Mouse (Mus musculus): ENCODE data around the gene Prkce. TPM values are rescaled to one million over a fixed set of nuclear protein-coding genes. Genes with fewer than 3 reads are reported as not detected.

The Prkce gene
- polyA plus RNA-seq, 1 experiment from 2014 or later, result 6.7 TPM

DNA sequence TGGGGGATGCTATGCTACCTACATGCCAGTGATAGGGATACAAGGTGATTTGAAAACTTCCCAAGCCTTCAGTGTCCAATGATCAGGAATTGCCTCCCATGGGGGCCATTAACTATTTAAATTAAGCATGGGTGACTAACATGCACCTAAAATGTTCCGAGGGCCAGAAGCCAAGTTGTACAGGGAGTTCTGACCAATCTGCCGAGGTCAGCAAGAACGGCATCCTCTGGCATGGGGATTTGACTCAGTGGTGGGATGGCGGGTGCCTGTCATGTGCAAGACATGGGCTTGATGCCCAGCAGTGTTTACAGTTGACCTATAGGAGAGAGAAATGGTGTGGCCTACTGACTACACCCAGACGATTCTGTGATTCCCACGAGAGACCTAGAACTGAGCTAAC is 482.7 kb downstream of the Prkce start:
- no peak for ATAC-seq (replicated peaks; ENCODE audit: insufficient number of reproducible peaks, low FRiP score, low TSS enrichment, low read depth)
- WGBS, result 87% methylated on average over 6 of the region's 6 CpGs

DNA sequence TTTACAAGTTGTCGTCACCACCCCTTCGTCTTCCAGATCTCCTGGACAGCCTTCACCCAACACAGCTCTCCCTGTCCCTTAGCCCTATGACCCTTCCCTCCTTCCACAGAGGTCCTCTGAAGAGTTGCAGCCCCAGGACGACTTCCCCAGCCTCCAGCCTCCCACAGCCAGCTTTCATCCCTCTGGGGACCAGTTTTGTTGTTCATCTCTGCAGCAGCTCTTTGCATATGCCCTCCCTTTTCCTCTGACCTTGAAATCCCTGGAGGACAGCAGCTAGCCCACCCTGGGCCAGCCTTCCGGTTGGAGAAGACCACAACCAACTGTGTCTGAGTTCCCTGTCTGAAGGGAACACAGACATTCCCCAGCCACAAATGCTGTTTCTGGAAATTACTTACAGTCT is 483.5 kb downstream of the Prkce start:
- ATAC-seq (replicated peaks; ENCODE audit: insufficient number of reproducible peaks, low FRiP score, low TSS enrichment, low read depth) (no peak), DNase-seq (ENCODE audit: low spot score) (no peak)
- H3K4me1 ChIP-seq (ENCODE audit: control insufficient read depth, insufficient read depth, low read length), result no peaks in the 10 kb centered on the region
- no peaks in the 10 kb centered on the region for H3K27me3 ChIP-seq (ENCODE audit: control insufficient read depth, insufficient read depth, low read length)
- no peak overlapping the region for H3K9ac ChIP-seq (replicated peaks; ENCODE audit: low read length)
- no peaks in the 10 kb centered on the region for H3K36me3 ChIP-seq (replicated peaks; ENCODE audit: control insufficient read depth, insufficient read depth, low read depth, low read length)
- H3K4me3 ChIP-seq (ENCODE audit: low read depth, low read length), result no peak overlapping the region
- H3K9me3 ChIP-seq (replicated peaks; ENCODE audit: control insufficient read depth, low read length), result no peaks in the 10 kb centered on the region
- no peak overlapping the region for H3K27ac ChIP-seq (replicated peaks; ENCODE audit: low read depth, low read length)
- WGBS, result 61% methylated on average over 4 of the region's 4 CpGs
- no peak overlapping the region for H3K4me2 ChIP-seq (ENCODE audit: low read depth, low read length)

More for the DNA sequence above, 482.7 kb downstream of the Prkce start:
- Histone ChIP-seq H3K9me3 (replicated peaks; ENCODE audit: control insufficient read depth, low read length) (no peaks in the 10 kb centered on the region), H3K27ac (replicated peaks; ENCODE audit: low read depth, low read length) (no peak overlapping the region), H3K4me2 (ENCODE audit: low read depth, low read length) (no peak overlapping the region), H3K9ac (replicated peaks; ENCODE audit: low read length) (no peak overlapping the region), H3K27me3 (ENCODE audit: control insufficient read depth, insufficient read depth, low read length) (no peaks in the 10 kb centered on the region), H3K4me1 (ENCODE audit: control insufficient read depth, insufficient read depth, low read length) (no peaks in the 10 kb centered on the region), H3K4me3 (ENCODE audit: low read depth, low read length) (no peak overlapping the region), H3K36me3 (replicated peaks; ENCODE audit: control insufficient read depth, insufficient read depth, low read depth, low read length) (no peaks in the 10 kb centered on the region)
- DNase-seq (ENCODE audit: low spot score), result no peak

DNA sequence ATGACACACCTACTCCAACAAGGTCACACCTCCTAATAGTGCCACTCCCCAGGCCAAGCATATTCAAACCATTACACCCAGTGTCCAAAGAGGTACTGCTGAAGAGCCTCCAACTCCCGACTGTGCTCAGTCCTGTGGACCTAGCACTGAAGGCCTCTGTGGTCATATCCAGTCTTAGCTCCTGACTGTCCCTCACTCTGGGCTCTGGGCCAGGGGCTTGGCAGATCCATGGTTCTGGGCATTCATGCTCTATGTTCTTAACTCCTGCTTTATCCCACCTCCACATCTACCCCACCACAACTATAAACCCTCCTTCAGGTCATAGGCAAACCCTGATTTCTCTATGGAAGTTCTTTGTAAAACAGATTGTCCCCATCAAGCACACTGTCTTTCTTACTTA is 485.2 kb downstream of the Prkce start:
- H3K9me3 ChIP-seq (replicated peaks; ENCODE audit: control insufficient read depth, low read length), result no peaks in the 10 kb centered on the region
- no peak overlapping the region for H3K27ac ChIP-seq (replicated peaks; ENCODE audit: low read depth, low read length)
- DNase-seq (ENCODE audit: low spot score) (no peak), ATAC-seq (replicated peaks; ENCODE audit: insufficient number of reproducible peaks, low FRiP score, low TSS enrichment, low read depth) (no peak)
- 87% methylated on average over 1 of the region's 1 CpGs for WGBS
- no peaks in the 10 kb centered on the region for H3K27me3 ChIP-seq (ENCODE audit: control insufficient read depth, insufficient read depth, low read length)
- H3K36me3 ChIP-seq (replicated peaks; ENCODE audit: control insufficient read depth, insufficient read depth, low read depth, low read length), result no peaks in the 10 kb centered on the region
- no peaks in the 10 kb centered on the region for H3K4me1 ChIP-seq (ENCODE audit: control insufficient read depth, insufficient read depth, low read length)
- H3K9ac ChIP-seq (replicated peaks; ENCODE audit: low read length), result no peak overlapping the region
- no peak overlapping the region for H3K4me3 ChIP-seq (ENCODE audit: low read depth, low read length)
- H3K4me2 ChIP-seq (ENCODE audit: low read depth, low read length), result no peak overlapping the region

DNA sequence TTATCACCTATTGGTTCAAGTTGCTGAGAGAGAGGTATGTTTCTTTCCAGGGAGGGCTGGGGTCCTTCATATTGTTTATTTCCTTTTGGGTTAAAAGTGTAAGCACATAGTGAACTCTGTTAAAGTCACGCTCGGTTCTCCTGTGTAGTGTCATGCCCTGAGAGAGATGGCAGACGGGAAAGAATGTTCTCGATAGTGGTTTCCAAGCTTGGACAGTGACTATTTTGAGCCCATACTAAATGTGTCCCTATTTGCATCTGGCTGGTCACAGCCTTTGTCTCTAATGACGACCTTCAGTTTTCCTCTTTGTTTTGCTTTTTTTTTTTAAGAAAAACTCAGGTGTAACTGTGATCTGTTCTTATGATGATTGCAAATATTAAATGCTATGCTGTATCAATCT is 488.8 kb downstream of the Prkce start:
- Histone ChIP-seq H3K9ac (replicated peaks; ENCODE audit: low read length) (no peak overlapping the region), H3K27ac (replicated peaks; ENCODE audit: low read depth, low read length) (no peak overlapping the region), H3K9me3 (replicated peaks; ENCODE audit: control insufficient read depth, low read length) (no peaks in the 10 kb centered on the region), H3K4me2 (ENCODE audit: low read depth, low read length) (no peak overlapping the region), H3K4me3 (ENCODE audit: low read depth, low read length) (no peak overlapping the region), H3K36me3 (replicated peaks; ENCODE audit: control insufficient read depth, insufficient read depth, low read depth, low read length) (no peaks in the 10 kb centered on the region), H3K4me1 (ENCODE audit: control insufficient read depth, insufficient read depth, low read length) (no peaks in the 10 kb centered on the region), H3K27me3 (ENCODE audit: control insufficient read depth, insufficient read depth, low read length) (no peaks in the 10 kb centered on the region)
- WGBS, result 82% methylated on average over 5 of the region's 5 CpGs
- ATAC-seq (replicated peaks; ENCODE audit: insufficient number of reproducible peaks, low FRiP score, low TSS enrichment, low read depth), result no peak
- no peak for DNase-seq (ENCODE audit: low spot score)

DNA sequence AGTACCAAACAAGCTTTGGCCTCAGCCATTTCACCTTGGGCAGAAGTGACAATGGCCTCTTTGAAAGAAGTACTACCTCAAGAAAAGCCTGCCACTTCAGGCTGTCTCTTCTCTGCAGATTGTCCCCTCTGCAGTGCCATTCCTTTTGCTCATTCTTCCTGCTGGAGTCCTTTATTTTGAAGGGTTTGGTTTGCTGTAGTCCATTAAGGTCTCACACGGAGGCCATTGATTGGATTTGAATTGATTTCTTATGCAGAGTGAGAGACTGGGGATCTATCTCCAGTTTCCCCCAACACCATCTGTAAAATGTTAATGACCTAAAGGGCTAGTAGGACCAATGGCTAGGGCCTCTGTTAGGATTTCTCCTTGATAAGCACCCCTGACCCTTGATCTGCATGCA is 494.7 kb downstream of the Prkce start:
- no peak for ATAC-seq (replicated peaks; ENCODE audit: insufficient number of reproducible peaks, low FRiP score, low TSS enrichment, low read depth)
- H3K4me3 ChIP-seq (ENCODE audit: low read depth, low read length), result no peak overlapping the region
- H3K4me2 ChIP-seq (ENCODE audit: low read depth, low read length), result no peak overlapping the region
- H3K4me1 ChIP-seq (ENCODE audit: control insufficient read depth, insufficient read depth, low read length), result no peaks in the 10 kb centered on the region
- no peaks in the 10 kb centered on the region for H3K36me3 ChIP-seq (replicated peaks; ENCODE audit: control insufficient read depth, insufficient read depth, low read depth, low read length)
- H3K9ac ChIP-seq (replicated peaks; ENCODE audit: low read length), result no peak overlapping the region
- 49% methylated on average over 1 of the region's 1 CpGs for WGBS
- H3K9me3 ChIP-seq (replicated peaks; ENCODE audit: control insufficient read depth, low read length), result no peaks in the 10 kb centered on the region
- H3K27me3 ChIP-seq (ENCODE audit: control insufficient read depth, insufficient read depth, low read length), result no peaks in the 10 kb centered on the region
- no peak overlapping the region for H3K27ac ChIP-seq (replicated peaks; ENCODE audit: low read depth, low read length)
- no peak for DNase-seq (ENCODE audit: low spot score)

DNA sequence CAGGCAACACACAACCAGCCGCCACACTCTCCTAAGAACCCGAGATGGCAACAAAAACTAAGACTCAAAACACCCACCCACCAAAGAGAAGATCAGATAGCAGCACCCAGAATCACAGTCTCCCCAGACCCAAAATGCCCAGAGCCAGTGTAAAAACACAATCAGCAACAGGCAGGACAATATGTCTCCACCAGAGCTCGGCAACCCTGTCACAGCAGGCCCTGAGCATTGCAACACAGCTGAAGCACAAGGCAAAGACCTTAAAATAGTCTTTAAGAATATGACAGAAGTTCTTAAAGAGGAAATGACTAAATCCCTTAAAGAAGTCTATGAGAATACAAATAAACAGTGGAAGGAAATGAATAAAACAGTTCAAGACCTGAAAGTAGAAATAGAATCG is 495.9 kb downstream of the Prkce start:
- DNase-seq (ENCODE audit: low spot score) (no peak), ATAC-seq (replicated peaks; ENCODE audit: insufficient number of reproducible peaks, low FRiP score, low TSS enrichment, low read depth) (no peak)
- H3K9ac ChIP-seq (replicated peaks; ENCODE audit: low read length), result no peak overlapping the region
- 84% methylated on average over 4 of the region's 4 CpGs for WGBS
- H3K4me2 ChIP-seq (ENCODE audit: low read depth, low read length), result no peak overlapping the region
- no peaks in the 10 kb centered on the region for H3K9me3 ChIP-seq (replicated peaks; ENCODE audit: control insufficient read depth, low read length)
- H3K27me3 ChIP-seq (ENCODE audit: control insufficient read depth, insufficient read depth, low read length), result no peaks in the 10 kb centered on the region
- H3K4me3 ChIP-seq (ENCODE audit: low read depth, low read length), result no peak overlapping the region
- H3K4me1 ChIP-seq (ENCODE audit: control insufficient read depth, insufficient read depth, low read length), result no peaks in the 10 kb centered on the region
- no peaks in the 10 kb centered on the region for H3K36me3 ChIP-seq (replicated peaks; ENCODE audit: control insufficient read depth, insufficient read depth, low read depth, low read length)
- no peak overlapping the region for H3K27ac ChIP-seq (replicated peaks; ENCODE audit: low read depth, low read length)

DNA sequence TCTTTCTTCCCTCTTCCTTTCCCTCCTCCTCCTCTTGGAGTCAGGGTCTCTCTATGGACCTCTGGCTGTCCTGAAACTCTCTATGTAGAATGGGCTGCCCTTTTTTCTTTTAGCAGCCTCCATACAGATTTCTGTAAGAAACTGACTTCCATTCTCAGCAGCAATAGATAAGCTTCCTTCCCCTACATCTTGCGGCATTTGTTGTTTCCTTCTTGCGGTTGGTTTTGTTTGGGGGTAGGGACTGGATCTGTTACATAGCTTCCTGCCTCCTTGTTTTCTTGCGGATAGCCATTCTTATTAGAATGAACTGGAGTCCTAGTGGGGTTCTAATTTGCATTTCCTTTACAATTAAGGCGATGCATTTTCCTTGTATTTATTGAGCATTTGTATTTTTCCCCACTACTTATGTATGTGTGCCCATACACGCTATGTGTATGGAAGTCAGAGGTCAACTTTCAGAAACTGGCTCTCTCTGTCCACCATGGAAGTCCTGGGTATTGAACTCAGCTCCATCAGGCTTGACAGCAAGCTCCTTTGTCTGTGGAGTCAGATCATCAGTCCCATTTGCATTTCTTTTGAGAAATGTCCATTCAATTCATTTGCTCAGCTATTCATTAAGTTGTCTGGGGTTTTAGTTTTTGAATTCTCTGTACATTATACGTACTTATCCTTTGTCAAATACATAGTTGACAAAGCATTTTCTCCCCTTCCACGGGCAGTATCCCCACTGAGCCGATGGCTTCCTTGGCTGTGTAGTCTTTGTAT is 500.4 kb downstream of the Prkce start:
- ATAC-seq (replicated peaks; ENCODE audit: insufficient number of reproducible peaks, low FRiP score, low TSS enrichment, low read depth), result no peak
- no peaks in the 10 kb centered on the region for H3K36me3 ChIP-seq (replicated peaks; ENCODE audit: control insufficient read depth, insufficient read depth, low read depth, low read length)
- no peak for DNase-seq (ENCODE audit: low spot score)
- H3K4me1 ChIP-seq (ENCODE audit: control insufficient read depth, insufficient read depth, low read length), result no peaks in the 10 kb centered on the region
- no peak overlapping the region for H3K4me3 ChIP-seq (ENCODE audit: low read depth, low read length)
- no peaks in the 10 kb centered on the region for H3K27me3 ChIP-seq (ENCODE audit: control insufficient read depth, insufficient read depth, low read length)
- WGBS, result 79% methylated on average over 8 of the region's 8 CpGs
- no peak overlapping the region for H3K9ac ChIP-seq (replicated peaks; ENCODE audit: low read length)
- H3K9me3 ChIP-seq (replicated peaks; ENCODE audit: control insufficient read depth, low read length), result no peaks in the 10 kb centered on the region
- H3K4me2 ChIP-seq (ENCODE audit: low read depth, low read length), result no peak overlapping the region
- H3K27ac ChIP-seq (replicated peaks; ENCODE audit: low read depth, low read length), result no peak overlapping the region

DNA sequence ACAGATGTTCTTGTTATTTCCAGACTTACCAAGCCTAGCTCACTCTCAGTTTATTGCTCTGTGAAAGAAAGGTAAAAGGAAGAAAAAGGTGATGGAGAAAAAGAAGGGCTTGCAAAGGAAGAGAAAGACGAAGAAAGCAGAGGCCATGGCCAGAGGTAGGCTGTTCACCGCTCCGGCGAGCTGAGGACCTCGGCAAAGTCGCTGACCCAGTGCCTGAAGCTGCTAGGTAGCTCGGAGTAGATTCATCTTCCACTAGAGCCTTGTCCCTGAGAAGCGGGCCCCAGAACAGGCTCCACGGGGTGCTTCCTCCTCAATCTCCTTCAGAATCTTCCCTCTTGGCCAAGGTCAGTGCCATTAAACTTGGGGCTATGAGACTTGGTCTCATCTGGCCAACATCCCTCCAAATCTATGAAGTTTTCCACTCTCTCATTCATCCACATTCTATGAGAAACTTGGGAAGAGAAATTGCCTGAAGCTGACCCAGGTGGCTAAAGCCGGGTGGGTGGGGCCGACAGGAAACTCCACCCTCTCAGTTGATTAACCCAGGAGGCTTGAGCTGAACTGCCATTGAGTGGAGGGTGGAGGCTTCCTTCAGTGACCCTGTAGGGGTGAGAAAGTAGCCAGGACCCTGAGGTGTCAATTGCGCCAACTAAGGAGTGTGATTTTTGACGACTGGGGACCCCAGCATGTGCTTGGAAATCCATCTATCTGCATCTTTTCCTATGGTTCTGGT is 502.2 kb downstream of the Prkce start:
- Histone ChIP-seq H3K4me2 (ENCODE audit: low read depth, low read length) (no peak overlapping the region), H3K4me3 (ENCODE audit: low read depth, low read length) (no peak overlapping the region), H3K9me3 (replicated peaks; ENCODE audit: control insufficient read depth, low read length) (no peaks in the 10 kb centered on the region), H3K27me3 (ENCODE audit: control insufficient read depth, insufficient read depth, low read length) (no peaks in the 10 kb centered on the region), H3K9ac (replicated peaks; ENCODE audit: low read length) (no peak overlapping the region), H3K4me1 (ENCODE audit: control insufficient read depth, insufficient read depth, low read length) (no peaks in the 10 kb centered on the region), H3K27ac (replicated peaks; ENCODE audit: low read depth, low read length) (no peak overlapping the region), H3K36me3 (replicated peaks; ENCODE audit: control insufficient read depth, insufficient read depth, low read depth, low read length) (no peaks in the 10 kb centered on the region)
- no peak for ATAC-seq (replicated peaks; ENCODE audit: insufficient number of reproducible peaks, low FRiP score, low TSS enrichment, low read depth)
- DNase-seq (ENCODE audit: low spot score), result no peak
- WGBS, result 89% methylated on average over 13 of the region's 13 CpGs

Measured in embryonic facial prominence, embryonic 11.5 days (tissue).